Mouse (Mus musculus) brain, embryonic 14.5 days (tissue): Measurements from ENCODE around the gene Vps35l. TPM values are rescaled to one million over a fixed set of nuclear protein-coding genes. Genes with fewer than 3 reads are reported as not detected.

Experiments
- DNase-seq: peaks from one replicate; pipeline ENCODE4 v3.0.0-alpha.2; 2011; ENCODE audit warnings: low read depth
- CTCF ChIP-seq: fragments of 200-500 bp; IDR thresholded peaks from 2 replicates; pipeline ENCODE4 v1.5.1; 2012; ENCODE audit warnings: inconsistent platforms, mild to moderate bottlenecking, moderate library complexity, borderline replicate concordance; ENCODE audit not compliant: insufficient read depth, insufficient read length; ENCODE audit errors: extremely low read depth
- POLR2A ChIP-seq: fragments of 200-500 bp; IDR thresholded peaks from 2 replicates; pipeline ENCODE4 v1.6.1; 2012; ENCODE audit warnings: mild to moderate bottlenecking, inconsistent platforms, borderline replicate concordance; ENCODE audit not compliant: poor library complexity, insufficient read depth, insufficient read length, severe bottlenecking; ENCODE audit errors: extremely low read depth
- polyA plus RNA-seq: library from polyadenylated mRNA; depleted of rRNA; stranded (reverse); fragments of >200 nt; gene quantifications from 2 replicates; pipeline ENCODE4 v1.2.3, GENCODE M21; 2012

The Vps35l gene
- polyA plus RNA-seq, 1 experiment, result 91.5 TPM

DNA sequence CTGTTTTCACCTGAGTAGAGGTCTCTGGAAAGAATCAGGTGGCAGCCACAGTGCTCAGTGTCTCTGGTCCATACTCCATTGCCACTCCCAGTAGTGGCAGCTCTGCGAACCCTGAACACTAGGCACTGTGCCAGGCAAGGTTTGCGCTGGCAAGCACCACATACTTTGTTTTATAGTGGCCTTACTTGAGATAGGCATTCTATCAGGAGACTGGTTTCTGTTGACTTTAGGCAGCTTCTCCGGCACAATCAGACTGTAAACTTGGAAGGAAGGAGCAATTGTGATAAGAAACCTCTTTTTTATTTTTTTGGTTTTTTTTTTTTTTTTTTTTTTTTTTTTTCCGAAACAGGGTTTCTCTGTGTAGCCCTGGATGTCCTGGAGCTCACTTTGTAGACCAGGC, 32.0 kb upstream of the Vps35l start:
- DNase-seq, result no peak
- TF ChIP-seq CTCF (no peak), POLR2A (no peak)

DNA sequence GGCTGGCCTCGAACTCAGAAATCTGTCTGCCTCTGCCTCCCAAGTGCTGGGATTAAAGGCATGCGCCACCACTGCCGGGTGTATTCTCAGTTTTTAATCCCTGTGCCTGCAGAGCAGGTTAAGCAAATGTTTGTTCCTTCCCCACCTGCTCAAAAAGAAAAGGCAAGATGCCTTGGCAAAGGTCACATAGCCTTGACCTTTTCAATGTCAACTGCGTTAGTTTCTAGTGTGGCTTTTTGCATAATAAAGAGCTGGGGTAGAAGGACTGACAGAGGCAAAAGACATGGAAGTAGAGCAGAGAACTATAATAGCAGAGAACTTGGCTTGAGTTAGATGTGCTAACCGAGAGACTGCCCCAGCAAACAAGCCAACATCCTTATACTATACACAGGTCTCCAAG, 29.2 kb upstream of the Vps35l start:
- DNase-seq, result no peak
- no peak for TF ChIP-seq POLR2A
- no peak for TF ChIP-seq CTCF

DNA sequence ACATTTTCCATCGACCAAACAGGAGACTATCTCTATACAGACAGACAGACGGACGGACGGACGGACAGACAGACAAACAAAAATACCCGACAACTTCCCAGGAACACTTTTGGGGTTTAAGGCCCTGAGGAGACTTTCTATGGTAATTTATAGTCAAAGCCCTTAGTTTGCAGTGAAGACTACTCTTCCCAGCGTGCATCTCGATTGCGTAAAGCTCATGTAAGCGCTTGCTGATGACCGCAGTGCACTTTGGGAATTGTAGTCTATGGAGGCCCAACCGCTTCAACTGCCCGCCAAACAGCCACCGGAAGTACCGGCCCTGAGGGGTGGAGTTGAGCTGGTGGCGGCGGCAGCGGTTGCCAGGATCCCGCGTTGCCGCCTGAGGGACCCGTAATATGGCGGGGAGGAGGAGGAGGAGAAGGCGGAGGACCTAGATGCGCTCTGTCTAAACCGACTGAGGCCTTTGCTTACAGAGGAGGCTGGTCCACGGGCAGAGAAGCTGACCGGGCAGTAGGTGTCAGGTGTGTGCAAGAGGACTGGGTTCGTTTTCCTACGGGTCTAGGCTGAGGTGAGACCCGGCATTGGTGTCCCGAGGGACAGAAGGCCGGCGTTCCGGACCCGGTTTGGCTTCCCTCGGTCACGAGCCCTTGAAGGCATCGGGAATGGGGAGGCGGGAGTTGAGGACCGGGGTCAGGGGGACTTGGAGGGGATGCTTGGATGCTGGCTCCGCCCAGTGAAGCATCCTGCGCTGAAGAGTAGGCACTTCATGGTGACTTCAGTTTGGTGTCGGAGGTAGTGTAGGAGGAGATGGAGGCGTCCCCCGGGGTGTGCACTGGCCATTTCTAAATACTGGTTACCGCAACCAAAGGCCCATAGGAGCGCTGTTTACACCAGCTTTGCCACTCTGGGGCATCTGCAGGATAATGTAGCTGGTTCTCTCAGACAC, 27.5 kb upstream of the Vps35l start, which contains the start of gene Ccp110:
Gene Ccp110, plus strand, starts transcription at position 325 of the 946 bp plus-strand sequence.
- TF ChIP-seq POLR2A (peak; percentile 27; the same call in 1 of the 2 replicates), CTCF (no peak)
- DNase-seq, result peak; percentile 99

DNA sequence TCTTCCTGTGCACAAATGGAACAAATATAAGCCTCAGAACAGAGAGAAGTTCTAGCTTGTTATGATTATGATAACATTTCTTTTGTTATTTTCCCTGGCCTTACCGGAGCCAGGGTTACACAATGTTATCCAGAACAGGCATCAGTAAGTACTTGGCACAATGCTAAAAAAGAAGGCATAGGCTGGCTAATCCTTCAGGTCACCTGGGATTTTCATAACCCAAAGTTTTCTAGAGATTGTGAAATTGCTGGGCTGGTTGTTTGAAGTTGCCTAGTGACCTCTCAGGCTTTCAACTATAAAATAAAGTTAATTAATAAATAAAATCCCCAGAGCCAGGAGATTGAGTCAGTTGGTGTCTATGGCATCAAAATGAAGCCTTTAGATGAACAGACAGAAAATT, 25.2 kb upstream of the Vps35l start:
- DNase-seq, result no peak
- TF ChIP-seq POLR2A (no peak), CTCF (no peak)

DNA sequence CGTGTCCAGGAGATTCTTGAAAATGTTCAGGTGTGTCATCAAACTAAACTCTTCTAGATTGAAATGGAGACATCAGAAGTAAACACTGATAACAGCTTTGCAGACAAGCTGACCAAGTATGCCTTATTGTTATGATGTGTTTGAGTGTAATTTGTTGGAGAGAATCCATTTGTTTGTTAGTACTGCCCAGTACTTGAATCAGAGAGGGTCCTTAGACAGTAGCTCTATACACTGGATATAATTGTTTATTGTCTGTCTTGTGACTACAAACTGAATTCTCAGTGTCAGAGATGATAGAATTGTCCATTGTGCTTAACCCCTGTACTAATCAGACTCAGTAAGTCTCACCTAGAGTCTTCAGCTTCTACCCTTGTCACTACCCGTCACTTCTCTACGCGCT, 22.0 kb upstream of the Vps35l start:
- no peak for TF ChIP-seq CTCF
- TF ChIP-seq POLR2A, result no peak
- no peak for DNase-seq

DNA sequence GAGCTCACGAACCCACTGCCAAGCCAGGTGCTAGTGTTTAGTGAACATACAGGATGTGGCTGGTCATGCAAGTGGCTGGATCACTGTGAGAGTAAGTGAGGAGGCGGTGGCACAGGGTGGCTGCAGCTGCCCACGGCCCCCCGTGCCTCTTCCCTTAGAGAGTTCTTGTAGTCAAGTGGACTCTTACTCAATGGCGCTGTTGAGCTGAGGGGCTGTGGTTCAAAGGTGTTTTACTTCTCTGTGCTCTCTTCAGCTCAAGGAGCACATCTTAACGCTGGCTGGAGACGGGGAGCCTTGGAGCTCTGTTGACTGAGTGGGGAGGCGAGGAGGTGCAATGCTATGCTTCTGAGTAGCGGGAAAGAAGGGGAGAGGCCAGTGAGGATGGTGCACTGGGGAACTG, 16.1 kb upstream of the Vps35l start:
- no peak for DNase-seq
- TF ChIP-seq CTCF (no peak), POLR2A (no peak)

DNA sequence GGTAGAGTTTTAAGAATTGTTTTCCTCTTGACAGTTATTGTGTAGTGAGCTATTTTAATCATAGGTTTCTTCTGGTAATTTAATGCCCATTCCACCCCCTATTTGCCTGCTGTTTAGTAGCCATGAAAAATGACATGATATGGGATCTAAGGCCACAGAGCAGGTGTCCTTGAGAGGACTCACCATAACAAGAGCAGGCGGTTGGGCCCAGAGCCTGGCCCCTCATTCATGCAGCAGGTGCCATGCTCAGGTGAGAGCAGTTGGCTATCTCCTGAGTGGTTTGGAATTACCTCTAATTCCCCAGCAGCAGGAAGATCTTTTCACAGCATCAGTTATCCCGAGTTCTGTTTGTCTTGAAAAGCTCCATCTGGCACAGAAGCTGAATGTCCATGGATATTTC, 14.6 kb upstream of the Vps35l start:
- no peak for DNase-seq
- TF ChIP-seq POLR2A, result no peak

DNA sequence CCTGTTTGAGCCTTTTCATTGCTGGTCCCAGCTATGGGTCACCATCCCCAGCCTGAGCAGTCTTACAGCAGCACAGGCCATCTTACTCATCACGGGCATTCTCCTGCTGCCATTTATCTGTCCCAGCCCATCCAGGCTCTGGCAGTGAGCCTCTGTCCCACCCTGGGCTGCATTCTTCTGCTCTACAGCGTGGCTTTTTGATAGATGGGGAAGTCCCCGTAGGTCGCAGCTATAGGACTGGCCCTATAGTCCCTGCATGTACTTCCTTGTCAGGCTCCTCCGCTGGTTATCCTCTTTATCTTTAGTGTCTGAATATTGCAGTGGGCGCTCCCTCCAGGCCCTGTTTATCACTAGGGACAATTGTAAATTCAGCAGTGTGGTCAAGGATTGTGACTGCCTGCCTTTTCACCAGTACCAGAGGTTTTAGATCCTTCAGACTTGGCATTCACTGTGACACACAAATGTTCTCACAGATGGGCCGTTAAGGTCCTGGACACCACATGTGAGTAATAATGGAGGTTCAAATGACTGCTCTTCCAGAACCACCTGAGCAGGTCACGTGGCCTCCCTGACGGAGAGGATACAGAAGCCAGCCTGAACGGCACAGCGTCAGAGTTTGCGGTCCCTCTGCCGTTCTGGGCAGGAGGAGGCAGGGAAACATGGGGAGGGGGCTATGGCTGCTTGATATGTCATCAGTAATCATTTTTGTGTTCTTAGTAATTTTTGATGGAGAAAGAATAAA, 11.0 kb upstream of the Vps35l start:
- DNase-seq, result no peak
- TF ChIP-seq POLR2A, result no peak
- no peak for TF ChIP-seq CTCF

DNA sequence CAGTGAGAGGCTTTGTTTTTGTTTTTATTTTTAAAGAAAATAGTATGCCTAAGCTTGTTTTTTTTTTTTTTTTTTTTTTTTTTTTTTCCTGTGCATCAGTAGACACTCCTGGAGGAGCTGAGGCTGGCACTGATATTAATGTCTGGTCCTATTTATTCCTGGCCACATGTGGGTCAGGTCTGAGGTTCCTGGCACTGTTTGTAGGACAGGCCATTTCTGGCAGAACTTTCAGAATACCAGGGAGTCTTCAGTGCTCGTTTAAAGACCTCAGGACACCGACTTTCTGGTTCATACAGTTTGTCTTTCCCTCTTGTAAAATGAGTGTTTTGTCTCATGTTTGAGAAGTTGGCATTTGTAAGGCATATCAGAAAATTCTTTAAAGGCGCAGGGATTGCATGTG, 8.2 kb upstream of the Vps35l start:
- no peak for TF ChIP-seq CTCF
- no peak for DNase-seq

DNA sequence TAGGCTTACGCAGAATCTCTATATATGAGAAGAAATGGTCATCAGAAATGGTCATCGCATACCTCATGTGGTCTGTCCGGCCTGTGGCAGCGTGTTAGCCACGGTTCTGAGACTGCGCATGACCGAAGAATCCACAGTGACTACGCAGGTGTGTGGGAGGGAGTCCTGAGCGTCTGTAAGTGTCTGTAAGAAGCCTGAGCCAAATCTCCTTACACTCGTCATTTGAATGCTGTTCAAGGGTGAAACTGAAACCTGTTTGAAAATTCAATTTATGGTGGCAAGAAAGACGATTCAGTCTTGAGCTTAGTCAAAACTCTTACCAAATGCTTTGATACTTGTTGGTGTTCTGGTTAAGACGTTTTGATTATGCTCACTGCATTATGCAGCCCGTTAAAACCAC, 6.8 kb upstream of the Vps35l start:
- no peak for DNase-seq
- TF ChIP-seq POLR2A (no peak), CTCF (no peak)

DNA sequence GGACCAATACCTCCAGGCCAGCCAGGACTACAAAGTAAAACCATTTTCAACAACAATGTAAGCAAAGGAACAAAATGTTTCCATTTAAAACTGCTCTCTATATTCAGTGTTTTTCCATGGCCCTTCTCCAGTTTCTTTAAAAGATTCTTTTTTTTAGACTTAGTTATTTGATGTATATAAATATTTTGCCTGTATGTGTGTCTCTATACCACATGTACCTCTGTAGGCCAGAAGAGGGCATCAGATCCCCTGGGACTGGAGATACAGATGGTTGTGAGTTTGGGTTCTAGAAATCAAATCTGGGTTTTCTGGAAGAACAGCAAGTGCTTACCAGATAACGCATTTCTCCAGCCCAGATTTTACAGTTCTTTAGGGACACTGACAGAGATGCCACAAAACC, 1.3 kb upstream of the Vps35l start:
- no peak for DNase-seq
- peak; percentile 8; the same call in 1 of the 2 replicates for TF ChIP-seq CTCF
- no peak for TF ChIP-seq POLR2A

DNA sequence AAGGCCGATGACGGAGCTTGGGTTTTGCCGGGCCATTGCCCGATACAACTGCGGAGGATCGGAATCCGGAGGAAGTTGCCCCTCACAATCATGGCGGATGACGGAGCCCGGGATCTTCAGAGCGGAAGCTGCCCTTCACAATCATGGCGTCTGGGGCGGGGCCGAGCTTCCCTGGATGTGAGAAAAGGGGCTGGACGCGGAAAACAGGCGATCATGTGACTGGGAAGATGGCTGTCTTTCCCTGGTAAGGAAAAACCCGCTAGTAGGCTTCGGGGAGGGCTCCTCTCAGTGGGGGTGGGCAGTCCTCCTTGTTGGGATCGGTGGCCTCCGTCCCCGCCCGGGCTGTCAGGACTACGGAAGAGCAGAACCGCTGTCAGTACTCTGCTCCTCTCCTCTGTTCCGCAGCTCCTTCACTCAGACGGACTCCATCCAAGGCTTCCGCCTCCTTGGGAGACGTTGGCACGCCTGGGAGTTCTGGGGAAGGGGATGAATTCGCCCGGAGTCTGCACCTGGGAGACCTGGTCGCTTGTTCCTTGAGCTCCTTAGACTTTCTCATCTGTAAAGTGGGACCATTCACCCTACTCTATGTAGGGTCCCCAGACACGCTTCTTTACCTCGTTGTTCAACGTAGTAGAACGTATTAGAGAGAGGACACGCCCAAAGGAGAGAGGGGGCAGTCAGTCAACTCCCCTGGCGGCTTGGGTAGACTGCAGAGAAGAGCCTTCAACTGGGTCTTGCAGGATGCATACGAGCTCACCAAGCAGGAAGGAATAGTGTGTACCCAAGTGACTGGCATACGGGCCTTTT, 709 bp downstream of the Vps35l start:
- peak; percentile 99 for DNase-seq
- TF ChIP-seq CTCF (no peak), POLR2A (peak; percentile 60; the same call in 1 of the 2 replicates)

DNA sequence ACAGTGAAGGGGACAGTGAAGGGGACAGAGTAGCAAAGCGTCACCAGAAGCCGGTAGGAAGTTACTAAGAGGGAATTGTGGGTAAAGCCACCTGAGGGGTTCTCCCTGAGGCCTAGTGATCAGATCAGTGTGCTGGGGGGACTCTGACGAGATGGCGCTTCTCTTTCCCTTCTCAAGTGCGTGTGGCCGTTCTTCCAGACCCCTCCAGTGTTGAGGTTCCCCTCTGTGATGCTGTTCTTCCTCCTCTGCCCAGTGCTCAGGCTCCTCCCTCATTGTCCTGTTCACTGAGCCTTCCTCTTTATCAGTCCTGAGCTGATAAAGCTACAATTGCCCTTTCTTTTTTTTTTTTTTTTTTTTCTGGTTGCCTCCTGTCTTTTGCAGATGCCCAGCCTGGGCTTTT, 2.3 kb downstream of the Vps35l start:
- DNase-seq, result no peak

More for the DNA sequence above, 2.3 kb downstream of the Vps35l start:
- TF ChIP-seq POLR2A, result no peak
- no peak for TF ChIP-seq CTCF
